Mouse (Mus musculus): ENCODE data around the gene Trim30b.
"Not testable (repeated sequence)": the region's sequence is repeated elsewhere in the genome, so short reads cannot be mapped to it uniquely, and the experiment has no call there.

Gene Trim30b

GRCm38 (mm10) chr7:104369736-104370414 lies at the start of gene Trim30b:
Gene Trim30b, minus strand, starts transcription at chr7:104369884.
- DNase-seq, result no peak

- DNase-seq, result no peak
Observed at GRCm38 (mm10) chr7:104404460-104404950, 34.8 kb upstream of the Trim30b start.

DNA sequence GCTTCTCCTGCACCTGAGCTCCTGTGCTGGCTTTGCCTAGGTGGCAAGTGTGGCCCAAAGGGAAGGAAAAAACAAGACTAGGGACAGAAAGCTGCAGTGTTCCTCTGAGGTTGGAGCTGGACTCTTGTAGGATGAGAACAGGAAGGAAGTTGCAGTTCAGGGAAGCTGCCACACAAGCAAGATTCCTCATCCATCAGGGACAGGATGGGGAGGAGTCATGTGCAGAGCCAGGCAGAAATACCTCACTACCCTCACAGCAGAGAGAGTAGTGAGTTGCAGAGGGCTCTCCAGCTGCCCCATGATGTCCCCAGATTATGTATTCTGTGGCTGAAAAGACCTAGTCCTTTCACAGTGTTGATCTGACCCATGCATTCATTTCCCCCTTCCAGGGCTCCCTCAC lies 31.5 kb upstream of the Trim30b start:
- DNase-seq, result no peak

DNA sequence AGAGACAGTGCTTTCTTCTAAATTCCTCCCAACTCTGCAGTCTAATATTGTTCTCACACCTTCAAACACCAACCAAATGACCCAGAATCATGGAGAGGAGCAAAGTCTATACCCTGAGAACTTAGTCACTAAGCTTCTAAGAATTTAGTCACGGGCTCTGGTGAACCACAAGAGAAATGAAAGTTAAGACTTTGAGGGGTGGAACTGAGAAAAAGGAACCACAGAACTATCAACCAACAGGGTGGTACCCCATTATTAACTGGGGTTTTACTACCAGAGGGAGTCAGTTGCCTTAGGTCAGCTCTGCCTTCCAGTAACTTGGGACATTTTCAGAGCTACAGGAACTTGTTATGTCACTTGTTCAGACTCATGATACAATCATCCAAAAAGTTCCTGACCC lies 31.0 kb upstream of the Trim30b start, which contains the start of gene Trim30c:
Gene Trim30c (minus strand): TSS at position 140 of the 400 bp plus-strand sequence.
- DNase-seq, result no peak

- no peak for DNase-seq
Observed at GRCm38 (mm10) chr7:104398492-104398891, 28.8 kb upstream of the Trim30b start.

- no peak for DNase-seq
Observed at GRCm38 (mm10) chr7:104366339-104366738, 3.3 kb downstream of the Trim30b start.

DNA sequence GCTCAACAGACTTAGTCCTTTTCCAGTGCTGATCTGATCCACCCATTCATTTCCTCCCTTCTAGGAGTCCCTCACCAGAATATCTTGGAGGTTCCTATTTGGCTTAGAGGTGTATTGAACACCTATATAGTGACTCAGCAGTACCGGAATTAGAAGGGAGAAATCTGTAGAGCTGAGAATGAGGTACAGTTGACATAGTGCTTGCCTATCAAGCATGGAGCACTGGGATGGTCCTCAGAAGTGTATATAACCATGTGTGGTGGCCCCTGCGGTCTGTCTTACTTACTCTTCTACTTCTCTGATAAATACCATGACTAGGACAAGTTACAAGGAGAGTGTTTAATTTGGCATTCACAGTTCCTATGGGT lies 16.1 kb downstream of the Trim30b start:
- no peak for DNase-seq

- no peak for DNase-seq
Observed at GRCm38 (mm10) chr7:104352717-104353599, 16.7 kb downstream of the Trim30b start, which contains the start of gene Trim12c. Gene Trim12c, minus strand, starts transcription at chr7:104353362.

GRCm38 (mm10) chr7:104348043-104348442 lies 21.6 kb downstream of the Trim30b start:
- not testable (repeated sequence) for DNase-seq

GRCm38 (mm10) chr7:104340744-104341143 lies 28.9 kb downstream of the Trim30b start:
- DNase-seq, result not testable (repeated sequence)

DNA sequence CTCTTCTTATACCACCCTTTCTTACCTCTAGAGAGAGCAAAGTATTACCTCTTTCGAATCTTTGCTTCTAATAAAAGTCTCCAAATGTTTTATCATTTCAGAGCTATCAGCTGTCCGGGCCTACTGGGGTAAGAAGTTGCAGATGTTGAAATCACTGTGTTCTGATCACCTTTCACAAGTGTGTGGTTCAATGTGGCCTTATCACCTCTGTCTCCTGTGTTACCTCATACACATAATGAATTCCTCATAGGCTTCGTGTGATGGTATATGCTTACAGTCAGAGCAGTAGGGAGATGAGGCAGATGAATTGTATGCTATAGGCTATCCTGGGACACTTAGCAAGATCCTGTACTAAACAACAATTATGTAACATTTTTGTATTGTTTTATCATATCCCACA lies 34.1 kb downstream of the Trim30b start:
- not testable (repeated sequence) for DNase-seq

- not testable (repeated sequence) for DNase-seq
Observed at GRCm38 (mm10) chr7:104329171-104329570, 40.5 kb downstream of the Trim30b start, which contains the start of gene Trim34b. Gene Trim34b, plus strand, starts transcription at chr7:104329471.

DNA sequence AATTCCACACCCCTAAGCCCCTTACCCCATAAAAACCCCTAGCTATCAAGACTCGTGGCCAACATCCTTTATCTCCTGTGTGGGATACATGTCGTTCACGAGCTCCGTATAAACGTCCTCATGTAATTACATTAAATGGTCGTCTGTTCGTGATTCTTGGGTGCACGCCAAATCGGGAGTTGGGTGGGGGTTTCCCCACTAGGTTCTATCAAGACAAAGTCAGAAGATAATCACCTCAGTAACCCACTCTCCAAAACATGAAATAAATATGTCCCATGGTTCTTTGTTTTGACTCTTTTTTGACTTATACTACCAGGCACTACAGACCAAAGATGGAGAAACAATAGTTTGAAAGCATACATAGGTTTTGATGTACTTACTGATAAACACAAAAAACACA lies 47.7 kb downstream of the Trim30b start:
- no peak for DNase-seq

GRCm38 (mm10) chr7:104315369-104316080 lies 54.2 kb downstream of the Trim30b start, which contains the start of gene Trim12a:
Gene Trim12a, minus strand, starts transcription at chr7:104315466.
- DNase-seq, result not testable (repeated sequence)

- DNase-seq, result no peak
Observed at GRCm38 (mm10) chr7:104314796-104315353, 54.8 kb downstream of the Trim30b start.

All from cerebellum, postnatal 14 days (tissue).